Mouse (Mus musculus): ENCODE data around the gene Tbc1d15. TPM values are rescaled to one million over a fixed set of nuclear protein-coding genes. Genes with fewer than 3 reads are reported as not detected.

The Tbc1d15 gene
- polyA plus RNA-seq, 2 experiments, result 12.2 to 45.5 TPM

GRCm38 (mm10) chr10:115223845-115224244 is 27.4 kb downstream of the Tbc1d15 start:
- H3K36me3 ChIP-seq (replicated peaks; ENCODE audit: control insufficient read depth, insufficient read depth, low read depth), result peaks cover under 1% of the 10 kb centered on the region; the same call in 1 of the 2 replicates
- H3K9ac ChIP-seq (replicated peaks), result no peak overlapping the region
- H3K4me1 ChIP-seq (replicated peaks; ENCODE audit: control insufficient read depth in 2 of 2, insufficient read depth in 2 of 2, low read length in 1 of 2), result no peaks in the 10 kb centered on the region
- H3K4me2 ChIP-seq (ENCODE audit: low read depth), result no peak overlapping the region
- WGBS (ENCODE audit: insufficient replicate concordance), result 70% methylated on average over 3 of the region's 3 CpGs
- H3K4me3 ChIP-seq (ENCODE audit: insufficient read depth in 1 of 2, low read depth in 2 of 2, low read length in 2 of 2), result no peak overlapping the region
- H3K9me3 ChIP-seq (ENCODE audit: control insufficient read depth, low read length), result no peaks in the 10 kb centered on the region
- no peak overlapping the region for H3K27ac ChIP-seq
- no peak for ATAC-seq (ENCODE audit: insufficient read depth)
- no peak for TF ChIP-seq CTCF (IDR thresholded peaks at IDR 0.05; ENCODE audit: low read depth)
- TF ChIP-seq EP300 (IDR thresholded peaks at IDR 0.05; ENCODE audit: low read depth), result no peak
- no peaks in the 10 kb centered on the region for H3K27me3 ChIP-seq (ENCODE audit: control insufficient read depth, insufficient read depth, low read length)
- no peak for DNase-seq (ENCODE audit: low read depth in 3 of 3, low spot score in 3 of 3)

DNA sequence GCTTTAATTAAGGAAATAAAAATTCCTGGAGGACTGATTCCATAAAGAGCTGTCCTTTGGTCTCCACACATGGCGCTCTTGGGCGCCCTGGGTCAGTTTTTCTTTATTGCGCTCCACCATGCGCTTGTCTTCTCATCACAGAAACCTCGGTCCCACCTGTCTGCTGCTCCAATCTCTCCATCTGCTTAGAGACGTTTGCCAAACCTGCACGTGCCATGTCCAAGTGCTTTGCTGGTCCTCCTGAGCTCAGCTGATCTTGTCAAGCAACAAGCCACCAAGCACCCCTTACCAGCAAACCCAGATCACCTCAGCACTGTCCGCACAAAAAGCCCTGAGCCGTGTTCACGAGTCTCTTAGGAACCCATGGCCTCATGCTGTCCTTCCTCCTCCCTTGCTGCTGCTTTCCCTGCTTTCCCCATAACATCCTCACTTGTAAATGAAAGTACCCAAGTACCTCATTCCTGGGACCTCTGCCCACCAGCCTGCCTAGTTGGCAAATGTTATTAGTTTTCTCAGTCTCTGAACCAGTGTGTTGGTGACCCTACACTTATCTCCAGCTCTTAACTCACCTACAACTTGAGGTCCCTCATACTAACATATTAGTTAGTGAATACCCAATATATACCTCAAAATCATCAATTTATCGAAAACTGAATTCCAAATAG is 38.2 kb downstream of the Tbc1d15 start:
- no peaks in the 10 kb centered on the region for H3K4me1 ChIP-seq (replicated peaks; ENCODE audit: control insufficient read depth in 2 of 2, insufficient read depth in 2 of 2, low read length in 1 of 2)
- H3K9me3 ChIP-seq (ENCODE audit: control insufficient read depth, low read length), result no peaks in the 10 kb centered on the region
- TF ChIP-seq CTCF (IDR thresholded peaks at IDR 0.05; ENCODE audit: low read depth), result no peak
- TF ChIP-seq EP300 (IDR thresholded peaks at IDR 0.05; ENCODE audit: low read depth), result no peak
- no peak overlapping the region for H3K27ac ChIP-seq
- WGBS (ENCODE audit: insufficient replicate concordance), result 90% methylated on average over 11 of the region's 11 CpGs
- DNase-seq (ENCODE audit: low read depth in 3 of 3, low spot score in 3 of 3), result no peak
- no peak for ATAC-seq (ENCODE audit: insufficient read depth)
- H3K9ac ChIP-seq (replicated peaks), result no peak overlapping the region
- no peak overlapping the region for H3K4me2 ChIP-seq (ENCODE audit: low read depth)
- H3K4me3 ChIP-seq (ENCODE audit: insufficient read depth in 1 of 2, low read depth in 2 of 2, low read length in 2 of 2), result no peak overlapping the region
- peaks cover 21% of the 10 kb centered on the region for H3K36me3 ChIP-seq (replicated peaks; ENCODE audit: control insufficient read depth, insufficient read depth, low read depth)
- no peaks in the 10 kb centered on the region for H3K27me3 ChIP-seq (ENCODE audit: control insufficient read depth, insufficient read depth, low read length)

- no peaks in the 10 kb centered on the region for H3K27me3 ChIP-seq (ENCODE audit: control insufficient read depth, insufficient read depth, low read length)
- H3K27ac ChIP-seq, result no peak overlapping the region
- H3K4me2 ChIP-seq (ENCODE audit: low read depth), result no peak overlapping the region
- H3K4me3 ChIP-seq (ENCODE audit: insufficient read depth in 1 of 2, low read depth in 2 of 2, low read length in 2 of 2), result no peak overlapping the region
- ATAC-seq (ENCODE audit: insufficient read depth) (no peak), DNase-seq (ENCODE audit: low read depth in 3 of 3, low spot score in 3 of 3) (no peak)
- no peaks in the 10 kb centered on the region for H3K4me1 ChIP-seq (replicated peaks; ENCODE audit: control insufficient read depth in 2 of 2, insufficient read depth in 2 of 2, low read length in 1 of 2)
- TF ChIP-seq EP300 (IDR thresholded peaks at IDR 0.05; ENCODE audit: low read depth) (no peak), CTCF (IDR thresholded peaks at IDR 0.05; ENCODE audit: low read depth) (no peak)
- H3K9me3 ChIP-seq (ENCODE audit: control insufficient read depth, low read length), result no peaks in the 10 kb centered on the region
- H3K36me3 ChIP-seq (replicated peaks; ENCODE audit: control insufficient read depth, insufficient read depth, low read depth), result peaks cover 14% of the 10 kb centered on the region
- no peak overlapping the region for H3K9ac ChIP-seq (replicated peaks)
- WGBS (ENCODE audit: insufficient replicate concordance), result 59% methylated on average over 3 of the region's 3 CpGs
Observed at GRCm38 (mm10) chr10:115205825-115206224, 45.4 kb downstream of the Tbc1d15 start.

DNA sequence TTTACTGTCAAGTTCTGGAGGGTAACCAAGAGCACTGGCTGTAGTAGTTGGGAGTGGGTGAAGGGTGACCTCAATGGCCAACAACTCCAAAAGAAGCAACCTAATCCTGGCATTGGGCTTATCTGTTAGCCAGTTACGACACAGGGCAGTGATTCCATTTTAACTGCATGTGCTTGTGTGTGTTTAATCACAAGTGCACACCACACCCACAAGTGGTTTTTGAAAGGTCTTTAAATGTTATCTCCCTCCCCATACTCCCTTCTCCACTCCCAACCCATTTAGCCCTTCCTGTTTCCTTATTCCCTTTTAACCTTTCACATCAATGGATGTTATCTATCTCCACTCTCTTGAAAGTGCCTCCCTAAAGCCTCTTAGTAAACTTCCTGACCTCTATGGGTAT is 46.0 kb downstream of the Tbc1d15 start:
- no peaks in the 10 kb centered on the region for H3K4me1 ChIP-seq (replicated peaks; ENCODE audit: control insufficient read depth in 2 of 2, insufficient read depth in 2 of 2, low read length in 1 of 2)
- TF ChIP-seq EP300 (IDR thresholded peaks at IDR 0.05; ENCODE audit: low read depth) (no peak), CTCF (IDR thresholded peaks at IDR 0.05; ENCODE audit: low read depth) (no peak)
- no peak overlapping the region for H3K27ac ChIP-seq
- no peaks in the 10 kb centered on the region for H3K27me3 ChIP-seq (ENCODE audit: control insufficient read depth, insufficient read depth, low read length)
- H3K4me2 ChIP-seq (ENCODE audit: low read depth), result no peak overlapping the region
- ATAC-seq (ENCODE audit: insufficient read depth), result no peak
- no peaks in the 10 kb centered on the region for H3K9me3 ChIP-seq (ENCODE audit: control insufficient read depth, low read length)
- no peak for DNase-seq (ENCODE audit: low read depth in 3 of 3, low spot score in 3 of 3)
- no peak overlapping the region for H3K9ac ChIP-seq (replicated peaks)
- no peak overlapping the region for H3K4me3 ChIP-seq (ENCODE audit: insufficient read depth in 1 of 2, low read depth in 2 of 2, low read length in 2 of 2)
- peaks cover 14% of the 10 kb centered on the region for H3K36me3 ChIP-seq (replicated peaks; ENCODE audit: control insufficient read depth, insufficient read depth, low read depth)
- WGBS (ENCODE audit: insufficient replicate concordance), result 19% methylated on average over 1 of the region's 1 CpGs

GRCm38 (mm10) chr10:115191214-115191613 is 60.1 kb downstream of the Tbc1d15 start:
- Histone ChIP-seq H3K27me3 (ENCODE audit: control insufficient read depth, insufficient read depth, low read length) (no peaks in the 10 kb centered on the region), H3K4me1 (replicated peaks; ENCODE audit: control insufficient read depth in 2 of 2, insufficient read depth in 2 of 2, low read length in 1 of 2) (no peaks in the 10 kb centered on the region), H3K9ac (replicated peaks) (no peak overlapping the region), H3K9me3 (ENCODE audit: control insufficient read depth, low read length) (no peaks in the 10 kb centered on the region), H3K27ac (no peak overlapping the region), H3K36me3 (replicated peaks; ENCODE audit: control insufficient read depth, insufficient read depth, low read depth) (no peaks in the 10 kb centered on the region), H3K4me3 (ENCODE audit: insufficient read depth in 1 of 2, low read depth in 2 of 2, low read length in 2 of 2) (no peak overlapping the region), H3K4me2 (ENCODE audit: low read depth) (no peak overlapping the region)
- no peak for TF ChIP-seq CTCF (IDR thresholded peaks at IDR 0.05; ENCODE audit: low read depth)
- no peak for TF ChIP-seq EP300 (IDR thresholded peaks at IDR 0.05; ENCODE audit: low read depth)
- ATAC-seq (ENCODE audit: insufficient read depth), result no peak
- 67% methylated on average over 7 of the region's 7 CpGs for WGBS (ENCODE audit: insufficient replicate concordance)
- no peak for DNase-seq (ENCODE audit: low read depth in 3 of 3, low spot score in 3 of 3)
